Mouse (Mus musculus) ovary, adult 2 months (tissue): Measurements from ENCODE around the gene Atp2c2. TPM values are rescaled to one million over a fixed set of nuclear protein-coding genes. Genes with fewer than 3 reads are reported as not detected.

Experiments used
- polyA plus RNA-seq: library from polyadenylated mRNA; depleted of rRNA; stranded (reverse); fragments of >200 nt; gene quantifications from 2 replicates; pipeline ENCODE4 v1.2.3, GENCODE M21; 2012; rRNA removed

Atp2c2 gene
- 3.8 and 5.0 TPM in 2 replicates for polyA plus RNA-seq

GRCm38 (mm10) chr8:119699549-119700134 lies at the start of gene Atp2c2:
Gene Atp2c2 (plus strand): TSS chr8:119700009.

GRCm38 (mm10) chr8:119666219-119666951 lies 33.4 kb upstream of the Atp2c2 start, which contains the start of gene Wfdc1:
Gene Wfdc1 (plus strand): TSS chr8:119666365.

GRCm38 (mm10) chr8:119778263-119778662 lies 78.5 kb downstream of the Atp2c2 start, which contains the start of gene Tldc1:
Gene Tldc1 (minus strand): TSS chr8:119778416.

Other genes starting within 250 kb of the Atp2c2 start
- gene Slc38a8, start 198.3 kb upstream of the Atp2c2 start, polyA plus RNA-seq = 1.3 and 2.2 TPM in 2 replicates
- 121 and 142 TPM in 2 replicates for gene Mbtps1, start 141.3 kb upstream of the Atp2c2 start, polyA plus RNA-seq
- 31.8 and 33.5 TPM in 2 replicates for gene Hsdl1, start 124.8 kb upstream of the Atp2c2 start, polyA plus RNA-seq
- 6.9 and 7.4 TPM in 2 replicates for gene Dnaaf1, start 124.8 kb upstream of the Atp2c2 start, polyA plus RNA-seq
- gene Taf1c, start 94.8 kb upstream of the Atp2c2 start, polyA plus RNA-seq = 42.3 and 49.9 TPM in 2 replicates
- gene Adad2, start 87.3 kb upstream of the Atp2c2 start, polyA plus RNA-seq = 1.7 and 2.3 TPM in 2 replicates
- gene Kcng4, start 64.3 kb upstream of the Atp2c2 start, polyA plus RNA-seq = 2.3 and 4.2 TPM in 2 replicates
- gene Wfdc1, start 33.6 kb upstream of the Atp2c2 start, polyA plus RNA-seq = 129 and 167 TPM in 2 replicates
- 17.2 and 17.5 TPM in 2 replicates for gene Tldc1, start 78.4 kb downstream of the Atp2c2 start, polyA plus RNA-seq
- 218 and 231 TPM in 2 replicates for gene Cotl1, start 140.5 kb downstream of the Atp2c2 start, polyA plus RNA-seq
- 52.7 and 87.2 TPM in 2 replicates for gene Klhl36, start 162.3 kb downstream of the Atp2c2 start, polyA plus RNA-seq
- gene Usp10, start 210.4 kb downstream of the Atp2c2 start, polyA plus RNA-seq = 68.7 and 87.7 TPM in 2 replicates
- 60.7 and 71.9 TPM in 2 replicates for gene Gm20388, start 210.8 kb downstream of the Atp2c2 start, polyA plus RNA-seq